Mouse (Mus musculus): ENCODE measurements around the gene Akt2. TPM values are rescaled to one million over a fixed set of nuclear protein-coding genes. Genes with fewer than 3 reads are reported as not detected.
A peak's percentile ranks its signal among the peaks of the same experiment; 100 is the strongest.
"Not testable (repeated sequence)": the region's sequence is repeated elsewhere in the genome, so short reads cannot be mapped to it uniquely, and the experiment has no call there.

Gene Akt2
- total RNA-seq, 2 experiments from 2014 or later = 33.8 to 46.9 TPM

DNA sequence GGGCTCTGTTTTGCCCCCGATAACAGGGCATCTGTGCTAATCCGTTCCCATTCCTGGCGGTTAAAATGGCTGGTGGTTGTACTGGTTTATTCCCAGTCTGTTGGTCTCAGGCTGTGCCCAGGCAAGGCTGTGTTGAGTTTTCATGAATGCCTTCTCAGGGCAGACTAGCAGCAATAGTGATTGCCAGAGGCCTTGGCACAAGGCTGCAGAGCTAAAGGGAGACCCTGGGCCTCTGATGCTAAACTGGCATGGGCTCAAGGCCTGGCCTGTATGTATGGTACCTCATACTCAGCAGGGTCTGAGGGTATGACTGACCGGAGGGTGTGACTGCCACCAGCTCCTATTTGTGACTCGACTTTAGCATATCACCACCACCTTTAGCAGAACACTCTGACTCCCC lies 19.5 kb downstream of the Akt2 start:
- ATAC-seq (replicated peaks; ENCODE audit: poor library complexity) = no peak

DNA sequence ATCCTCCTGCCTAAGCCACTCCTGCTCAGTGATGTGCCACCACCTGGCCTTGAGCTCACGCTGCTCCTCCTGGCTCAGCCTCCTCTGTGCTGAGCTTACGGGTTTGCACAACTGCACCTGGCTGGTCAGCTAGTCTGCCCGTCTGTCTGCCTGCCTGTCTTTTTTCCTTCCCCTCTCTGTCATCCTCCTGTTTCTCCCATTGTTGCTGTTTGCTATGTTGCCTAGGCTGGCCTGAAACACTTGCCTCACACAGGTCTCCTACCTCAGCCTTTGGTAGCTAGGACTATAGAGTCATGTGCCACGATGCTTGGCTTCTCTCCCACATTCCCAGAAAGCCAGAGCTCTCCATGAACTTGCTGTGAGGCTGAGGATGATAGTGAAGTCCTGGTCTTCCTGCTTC lies 21.6 kb downstream of the Akt2 start:
- ATAC-seq (replicated peaks; ENCODE audit: poor library complexity) = no peak

DNA sequence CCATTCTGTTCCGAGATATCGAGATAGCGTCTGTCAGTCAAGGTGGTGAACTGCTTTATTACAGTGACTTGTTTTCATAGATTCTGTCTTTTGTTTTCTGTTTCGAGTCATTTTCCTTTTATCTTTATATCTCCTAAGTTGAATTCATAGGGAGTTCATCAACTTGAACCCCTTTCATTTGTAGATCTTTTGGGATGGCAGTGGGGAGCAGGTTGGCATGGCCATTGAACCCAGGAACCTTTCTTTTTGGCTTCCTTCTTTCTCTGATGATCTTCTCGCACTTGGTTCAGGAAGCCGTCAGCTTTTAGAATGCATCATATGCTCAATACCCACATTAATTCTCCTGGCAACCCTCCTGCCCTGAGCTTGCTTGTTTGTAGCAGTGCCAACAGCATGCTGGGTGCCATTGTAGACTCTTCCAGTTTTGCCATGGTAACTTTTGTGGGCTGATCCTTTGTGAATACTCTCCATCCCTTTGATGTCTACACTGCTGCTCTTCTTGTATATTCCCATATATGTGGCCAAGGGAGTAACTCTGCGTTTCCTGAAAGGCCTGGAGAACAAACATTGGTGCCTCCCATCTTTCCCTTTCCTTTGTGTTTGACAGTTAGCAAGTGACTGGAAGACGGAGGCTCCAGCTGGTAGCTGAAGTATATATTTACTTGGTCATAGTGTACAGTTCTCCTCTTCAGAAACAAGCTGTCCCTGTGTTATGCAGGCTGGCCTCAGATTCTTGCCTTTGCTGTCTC lies 22.6 kb downstream of the Akt2 start:
- ATAC-seq (replicated peaks; ENCODE audit: poor library complexity) = no peak

DNA sequence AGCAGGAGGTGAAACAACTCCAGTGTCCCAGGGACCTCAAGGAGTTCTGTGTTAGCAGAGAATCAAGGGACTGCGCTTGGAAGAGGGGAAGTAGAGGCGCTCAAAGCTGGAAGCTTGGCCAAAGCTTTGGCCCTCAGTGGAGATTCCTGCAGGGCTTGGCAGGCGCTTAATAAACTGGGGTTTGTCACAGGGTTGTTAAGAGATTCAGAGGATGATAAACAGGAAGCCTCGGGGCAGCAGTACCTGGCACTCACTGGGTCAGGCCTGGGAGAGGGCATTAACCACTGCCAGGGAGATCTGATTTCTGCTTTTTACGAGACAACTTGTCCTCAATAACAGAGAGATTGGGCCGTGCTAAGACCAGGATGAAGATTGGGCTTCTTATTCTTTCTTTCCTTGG lies 29.7 kb downstream of the Akt2 start:
- no peak for ATAC-seq (replicated peaks; ENCODE audit: poor library complexity)

DNA sequence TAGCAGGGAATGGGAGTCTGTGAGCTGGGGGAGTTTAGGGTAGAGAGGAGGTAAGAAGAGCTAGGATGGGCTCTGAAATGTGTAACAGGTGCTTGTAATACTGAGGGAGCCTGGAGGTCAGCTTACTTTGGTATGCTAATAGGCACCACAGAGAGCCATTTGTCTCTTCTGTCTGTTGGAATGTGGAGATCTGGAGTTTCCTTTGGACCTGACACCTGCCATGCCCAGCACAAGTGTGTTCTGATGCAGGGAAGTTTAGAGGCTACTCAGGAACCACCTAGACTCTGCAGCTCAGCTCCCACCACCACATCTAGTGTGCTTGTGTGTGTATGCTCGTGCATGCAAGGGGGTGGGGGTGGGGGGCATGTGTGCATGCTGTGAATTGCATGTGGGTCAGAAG lies 30.9 kb downstream of the Akt2 start:
- ATAC-seq (replicated peaks; ENCODE audit: poor library complexity) = no peak

DNA sequence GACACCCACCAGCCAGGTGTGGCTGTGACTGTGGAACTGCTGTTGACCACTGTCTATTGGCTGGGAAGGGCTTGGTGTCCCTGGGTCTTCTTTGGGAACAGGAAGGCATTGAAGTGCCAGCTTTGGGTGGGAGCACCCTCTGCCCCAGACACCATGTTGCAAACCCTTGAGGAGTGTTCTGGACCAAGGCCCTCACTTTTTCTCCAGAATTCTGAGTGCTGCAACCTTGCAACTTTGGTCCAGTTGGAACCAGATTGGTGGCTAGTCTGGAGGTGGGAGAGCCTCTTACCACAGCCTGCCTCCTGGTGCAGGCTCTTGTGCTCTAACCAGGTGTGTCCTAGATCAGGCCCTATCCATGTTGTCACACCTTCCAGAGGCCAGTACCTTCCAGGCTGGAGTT lies 33.6 kb downstream of the Akt2 start:
- no peak for ATAC-seq (replicated peaks; ENCODE audit: poor library complexity)

DNA sequence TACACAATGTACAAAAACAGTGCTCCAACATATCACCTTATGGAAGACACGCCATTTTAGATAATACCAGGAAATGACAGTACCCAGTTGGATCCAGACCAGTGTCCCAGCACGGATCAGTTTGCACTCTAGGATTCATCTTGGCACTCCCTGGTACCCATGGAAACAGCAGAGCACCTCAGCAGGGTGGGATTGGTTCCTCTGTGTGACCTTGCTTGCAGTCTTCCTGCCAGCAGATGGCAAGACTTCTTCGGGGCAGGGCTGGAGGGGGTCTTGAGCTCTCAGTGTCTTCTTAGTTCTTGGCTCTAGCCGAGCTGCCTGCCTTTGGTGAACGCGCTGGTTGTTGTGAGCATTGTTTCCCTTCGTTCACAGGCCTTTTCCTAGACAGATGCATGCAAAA lies 36.4 kb downstream of the Akt2 start:
- ATAC-seq (replicated peaks; ENCODE audit: poor library complexity) = no peak

DNA sequence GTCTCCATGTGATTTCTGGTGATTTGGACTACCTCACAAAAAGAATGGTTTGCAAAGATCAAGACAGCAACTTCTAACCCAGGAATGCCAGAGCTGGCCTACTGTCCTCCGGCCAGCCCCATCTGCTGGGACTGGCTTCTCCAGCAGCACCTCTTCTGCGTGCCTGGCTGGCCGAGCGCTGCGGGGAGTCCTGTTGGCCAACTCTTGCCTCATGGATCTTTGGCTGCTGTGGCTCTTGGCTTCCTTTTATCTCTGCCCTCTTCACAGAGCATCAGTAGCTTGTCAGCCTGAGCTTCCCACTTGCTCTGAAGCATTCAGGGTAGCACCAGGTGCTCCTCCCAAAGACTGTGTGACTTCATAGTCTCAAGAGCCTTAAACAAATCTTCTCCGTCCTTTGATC lies 36.8 kb downstream of the Akt2 start:
- ATAC-seq (replicated peaks; ENCODE audit: poor library complexity) = no peak

DNA sequence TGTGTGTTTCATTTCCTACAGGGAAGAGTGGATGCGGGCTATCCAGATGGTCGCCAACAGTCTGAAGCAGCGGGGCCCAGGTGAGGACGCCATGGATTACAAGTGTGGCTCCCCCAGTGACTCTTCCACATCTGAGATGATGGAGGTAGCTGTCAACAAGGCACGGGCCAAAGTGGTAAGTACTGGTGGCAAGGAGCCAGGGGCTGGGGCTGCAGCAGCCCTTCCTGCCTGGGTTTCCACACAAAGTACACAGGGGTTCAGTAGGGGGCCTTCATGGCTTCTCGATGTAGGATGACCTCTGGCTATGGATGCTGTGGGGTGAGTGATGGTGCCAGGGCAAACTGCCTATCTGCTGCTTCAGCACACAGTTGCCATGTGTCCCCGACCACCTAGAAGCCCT lies 37.5 kb downstream of the Akt2 start:
- not testable (repeated sequence) for ATAC-seq (replicated peaks; ENCODE audit: poor library complexity)

DNA sequence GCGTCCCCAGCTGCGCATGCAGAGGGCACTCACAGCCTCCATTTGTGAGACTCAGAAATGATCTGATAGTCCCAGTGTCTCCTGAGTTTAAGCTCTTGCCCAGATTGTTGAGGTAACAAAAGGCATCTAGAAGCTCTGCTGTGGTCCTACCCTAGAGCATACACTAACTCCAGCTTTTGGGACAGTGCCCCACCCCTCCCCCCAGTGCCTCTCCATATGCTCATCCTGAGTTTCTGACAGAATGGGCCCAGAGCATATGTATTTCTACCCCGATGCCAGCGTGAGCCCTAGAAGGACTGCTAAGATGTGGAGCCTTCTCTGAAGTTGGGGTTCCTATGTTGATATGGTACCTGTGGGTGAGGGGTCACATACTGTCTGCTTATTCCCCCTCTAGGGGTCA lies 40.1 kb downstream of the Akt2 start:
- ATAC-seq (replicated peaks; ENCODE audit: poor library complexity) = no peak

DNA sequence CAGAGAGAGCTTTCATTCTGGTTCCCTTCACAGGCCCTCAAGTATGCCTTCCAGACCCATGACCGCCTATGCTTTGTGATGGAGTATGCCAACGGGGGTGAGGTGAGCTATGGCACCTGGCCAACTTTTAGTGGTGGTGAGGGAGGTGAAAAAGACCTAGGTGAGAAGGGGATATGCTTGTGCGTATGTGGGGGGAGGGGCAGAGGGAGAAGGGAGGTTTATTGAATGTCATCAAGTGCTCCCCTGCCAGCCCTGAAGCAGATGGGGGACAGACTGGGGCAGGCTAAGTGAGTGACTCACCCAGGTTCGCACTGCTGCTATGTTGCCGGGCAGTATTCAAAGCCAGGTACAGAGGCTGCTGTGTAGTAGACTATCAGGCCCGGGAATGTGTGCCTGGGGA lies 41.8 kb downstream of the Akt2 start:
- no peak for ATAC-seq (replicated peaks; ENCODE audit: poor library complexity)

DNA sequence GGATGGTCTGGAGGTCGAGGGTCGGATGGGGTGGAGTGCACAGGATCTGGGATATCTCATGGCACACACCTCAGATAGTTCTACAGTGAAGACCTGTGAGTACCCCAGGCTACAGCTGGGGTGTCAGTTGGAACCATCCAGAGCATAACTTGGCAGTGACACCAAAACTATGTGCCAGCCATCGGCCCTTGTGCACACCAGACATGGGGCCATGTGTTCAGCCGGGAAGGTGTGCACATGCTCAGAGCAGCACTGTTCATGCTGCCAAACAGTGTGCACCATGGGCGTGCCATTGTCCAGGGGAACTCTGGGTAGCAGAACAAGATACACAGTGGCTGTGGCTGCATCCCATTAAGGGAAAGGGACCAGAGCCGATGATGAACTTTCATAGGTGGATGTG lies 43.3 kb downstream of the Akt2 start:
- no peak for ATAC-seq (replicated peaks; ENCODE audit: poor library complexity)

DNA sequence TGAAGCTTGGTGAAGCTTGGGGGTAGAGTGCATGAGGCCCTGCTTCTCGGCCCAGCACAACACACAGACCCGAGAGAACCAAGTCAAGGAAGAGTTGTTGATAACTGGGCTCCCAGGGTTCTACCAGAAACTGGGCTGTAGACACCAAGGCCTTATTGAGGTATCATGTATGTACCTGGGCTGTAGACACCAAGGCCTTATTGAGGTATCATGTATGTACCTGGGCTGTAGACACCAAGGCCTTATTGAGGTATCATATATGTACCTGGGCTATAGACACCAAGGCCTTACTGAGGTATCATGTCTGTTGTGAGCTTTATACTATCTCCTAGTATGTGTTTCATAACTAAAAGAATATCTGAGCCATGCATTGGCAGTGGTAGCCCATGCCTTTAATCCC lies 43.7 kb downstream of the Akt2 start:
- ATAC-seq (replicated peaks; ENCODE audit: poor library complexity) = not testable (repeated sequence)

DNA sequence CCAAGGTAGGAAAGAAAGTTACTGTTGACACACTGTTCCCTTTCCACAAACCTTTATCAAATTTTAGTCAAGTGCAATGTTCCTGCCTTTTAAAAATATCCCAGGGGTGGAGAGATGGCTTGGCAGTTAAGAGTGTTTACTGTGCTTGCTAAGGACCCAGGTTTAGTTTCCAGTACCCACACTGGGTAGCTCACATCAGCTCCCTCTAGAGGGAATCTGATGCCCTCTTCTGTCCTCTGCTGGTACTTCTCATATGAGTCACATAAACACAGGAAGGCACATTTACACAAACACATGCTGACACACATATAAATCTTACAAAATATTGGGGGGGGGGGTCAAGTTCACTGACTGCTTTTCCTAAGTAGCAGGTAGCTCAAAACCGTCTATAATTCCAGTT lies 53.1 kb downstream of the Akt2 start:
- ATAC-seq (replicated peaks; ENCODE audit: poor library complexity) = peak; percentile 61

DNA sequence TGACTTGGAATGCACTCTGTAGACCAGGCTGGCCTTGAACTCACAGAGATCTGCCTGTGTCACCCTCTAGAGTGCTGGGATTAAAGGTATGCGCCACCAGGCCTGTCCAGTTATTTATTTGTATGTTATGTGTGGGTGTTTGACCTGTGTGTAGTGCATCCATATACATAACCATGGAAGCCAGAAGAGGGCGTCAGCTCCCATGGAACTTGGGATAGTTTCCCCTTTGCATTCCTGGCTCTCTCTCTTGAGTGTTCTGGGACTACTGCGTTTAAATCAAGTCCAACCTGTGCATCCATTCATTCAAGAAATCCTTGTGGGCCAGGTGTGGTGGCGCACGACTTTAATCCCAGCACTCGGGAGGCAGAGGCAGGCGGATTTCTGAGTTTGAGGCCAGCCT lies 55.2 kb downstream of the Akt2 start:
- ATAC-seq (replicated peaks; ENCODE audit: poor library complexity) = no peak

DNA sequence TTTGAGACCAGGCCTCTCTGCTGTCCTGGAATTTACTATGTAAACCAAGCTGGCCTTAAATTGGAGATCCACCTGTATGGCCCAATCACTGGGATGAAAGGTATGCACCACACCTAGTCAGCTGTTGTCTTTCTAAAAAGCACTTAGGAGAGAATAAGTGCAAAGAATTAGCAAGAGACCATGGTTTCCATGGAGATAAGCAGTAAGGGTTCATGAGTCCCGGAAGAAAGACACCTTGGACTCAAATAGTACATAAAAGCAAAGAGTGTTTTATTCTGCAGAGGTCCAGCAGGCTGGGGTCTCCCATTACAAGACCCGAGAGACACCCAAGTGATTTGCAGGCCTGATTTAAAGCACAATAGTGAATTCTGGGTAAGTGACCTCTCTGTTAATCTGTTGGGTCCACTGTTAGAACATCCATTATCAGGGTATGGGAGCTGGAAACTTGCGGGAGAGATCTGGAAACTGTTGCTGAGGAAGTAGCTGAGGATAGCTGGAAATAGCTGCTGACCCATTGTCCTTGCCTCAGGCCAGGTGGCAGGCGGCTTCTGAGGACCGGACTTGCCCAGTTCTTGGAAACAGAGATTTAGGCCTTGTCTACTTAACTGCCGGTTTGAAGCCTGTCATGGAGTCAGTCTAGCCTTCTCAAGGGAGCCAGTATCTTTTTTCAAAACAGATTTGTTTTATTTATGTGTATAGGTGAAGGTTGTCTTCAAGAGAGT lies 56.1 kb downstream of the Akt2 start:
- ATAC-seq (replicated peaks; ENCODE audit: poor library complexity) = no peak

DNA sequence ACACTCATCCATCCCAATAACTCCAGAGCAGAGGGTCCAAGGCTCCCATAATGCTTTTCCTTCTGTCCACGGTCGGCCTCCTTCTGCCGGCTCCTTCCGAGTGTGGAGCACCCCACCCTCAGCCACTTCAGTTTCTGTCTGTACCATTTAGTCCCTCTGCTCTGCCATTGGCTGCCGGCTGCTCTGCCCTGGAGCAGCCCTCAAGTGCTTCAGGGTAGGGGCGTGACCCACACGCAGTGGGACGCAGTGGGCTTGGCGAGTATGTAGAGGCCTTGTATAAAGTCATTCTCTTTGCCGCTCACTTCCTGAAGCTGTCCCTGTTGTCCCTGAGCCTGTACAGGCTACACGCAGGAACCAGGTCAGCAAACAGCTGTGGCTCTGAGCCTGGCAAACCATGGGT lies 58.4 kb downstream of the Akt2 start:
- ATAC-seq (replicated peaks; ENCODE audit: poor library complexity) = no peak

DNA sequence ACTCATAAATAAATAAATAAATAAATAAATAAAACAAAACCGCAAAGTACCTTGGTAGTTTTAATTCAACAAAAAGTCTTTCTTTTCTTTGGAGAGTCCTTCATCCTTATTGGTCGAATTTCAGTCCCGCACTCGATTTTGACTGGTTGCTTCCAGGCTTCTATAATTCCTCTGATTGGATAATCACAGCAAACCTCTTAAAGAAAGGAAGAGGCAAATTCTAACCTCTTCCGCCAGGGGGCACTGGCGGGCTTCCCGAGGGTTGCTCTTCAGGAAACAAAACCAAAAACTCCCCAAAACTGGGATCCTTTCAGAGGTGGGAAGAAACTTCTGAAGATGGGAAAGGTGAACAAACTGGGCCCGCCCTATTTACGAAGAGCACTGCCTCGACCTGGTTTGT lies 59.6 kb downstream of the Akt2 start:
- ATAC-seq (replicated peaks; ENCODE audit: poor library complexity) = peak; percentile 87

DNA sequence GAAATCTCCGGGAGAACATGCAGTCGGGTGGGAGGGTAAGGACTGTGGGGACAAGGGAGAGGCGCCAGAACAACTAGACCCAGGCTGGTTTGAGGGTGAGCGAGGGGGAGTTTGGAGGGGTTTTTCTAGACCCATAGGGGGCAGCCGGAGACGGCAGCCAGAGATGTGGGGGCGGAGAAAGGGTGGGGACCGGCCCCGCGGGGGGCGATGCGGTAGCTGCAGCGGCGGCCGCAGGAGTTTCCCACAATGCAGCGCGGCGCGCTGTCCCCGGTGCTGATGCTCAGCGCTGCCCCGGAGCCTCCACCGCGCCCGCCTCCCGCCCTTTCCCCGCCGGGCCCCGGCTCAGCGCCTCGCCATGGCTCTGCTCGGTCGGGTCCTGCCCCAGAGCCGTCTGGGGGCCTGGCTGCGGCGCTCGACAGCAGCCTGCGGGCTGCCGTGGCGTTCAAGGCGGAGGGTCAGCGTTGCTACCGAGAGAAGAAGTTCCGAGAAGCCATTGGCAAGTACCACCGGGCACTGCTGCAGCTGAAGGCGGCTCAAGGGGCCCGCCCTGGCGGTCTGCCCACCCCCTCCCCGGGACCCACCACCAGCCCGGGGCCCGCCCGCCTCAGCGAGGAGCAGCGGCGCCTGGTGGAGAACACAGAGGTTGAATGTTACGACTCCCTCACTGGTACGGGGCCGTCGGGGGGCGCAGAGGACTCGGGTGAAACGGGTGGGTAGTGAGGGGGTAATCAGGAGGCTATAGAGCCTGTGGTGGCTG lies 62.5 kb downstream of the Akt2 start, which contains the start of gene Ttc9b:
Ttc9b (plus strand) TSS at position 235 of the 757 bp plus-strand sequence.
- peak; percentile 68 for ATAC-seq (replicated peaks; ENCODE audit: poor library complexity)

DNA sequence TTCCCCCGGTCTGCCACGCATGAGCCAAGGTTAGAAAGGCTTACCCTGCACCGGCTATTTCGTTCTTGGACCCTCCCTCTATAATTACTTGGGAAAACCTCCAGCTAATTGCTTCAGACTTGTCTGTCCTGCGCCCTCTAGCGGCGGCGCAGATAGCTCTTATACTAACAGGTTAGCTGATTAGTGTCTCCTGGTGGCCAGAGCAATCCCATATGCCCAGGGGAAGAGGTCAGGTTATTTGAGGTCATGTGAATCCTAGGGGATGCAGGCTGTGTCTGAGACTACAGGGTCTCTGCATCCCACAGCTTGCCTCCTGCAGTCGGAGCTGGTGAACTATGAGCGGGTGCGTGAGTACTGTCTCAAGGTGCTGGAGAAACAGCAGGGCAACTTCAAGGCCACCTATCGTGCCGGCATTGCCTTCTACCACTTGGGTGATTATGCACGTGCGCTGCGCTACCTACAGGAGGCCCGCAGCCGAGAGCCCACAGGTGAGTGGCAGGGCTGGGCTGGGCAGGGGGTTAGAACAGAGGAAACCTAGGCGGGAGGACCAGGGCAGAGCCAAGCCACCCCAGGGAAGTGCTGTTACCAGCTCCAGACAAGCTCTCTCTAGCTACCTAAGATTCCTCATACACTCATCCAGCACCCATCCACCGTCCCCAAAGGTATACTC lies 63.4 kb downstream of the Akt2 start:
- no peak for ATAC-seq (replicated peaks; ENCODE audit: poor library complexity)

DNA sequence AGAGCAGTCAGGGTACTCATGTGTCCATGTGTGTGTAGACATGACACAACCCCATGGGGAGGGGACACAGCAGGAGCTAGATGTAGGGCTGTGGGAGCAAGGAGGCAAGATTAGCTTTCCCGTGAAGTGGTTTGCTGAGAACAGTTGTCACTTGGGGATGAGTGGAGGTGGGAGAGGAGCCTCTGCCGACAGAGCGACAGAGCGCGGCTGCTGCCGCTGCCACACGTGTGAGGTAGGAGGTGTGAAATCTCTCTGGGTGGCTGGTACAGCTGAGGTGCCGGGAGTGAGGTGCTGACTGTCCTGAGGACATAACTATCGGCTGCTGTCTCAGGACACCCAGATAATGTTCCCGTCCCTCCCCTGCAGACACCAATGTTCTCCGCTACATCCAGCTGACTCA lies 64.2 kb downstream of the Akt2 start:
- ATAC-seq (replicated peaks; ENCODE audit: poor library complexity) = no peak

Data from megakaryocyte progenitor cell, adult 5-6 weeks (primary cell).